Mouse (Mus musculus) stomach, embryonic 16.5 days (tissue): ENCODE data around the gene Wdr59. TPM values are rescaled to one million over a fixed set of nuclear protein-coding genes. Genes with fewer than 3 reads are reported as not detected.

Experiments
- ATAC-seq: fragments of 200-750 bp; cut with Nextera tagmentation; 2 replicates; pipeline ENCODE4 v1.8.0; 2017; ENCODE audit warnings: moderate number of reproducible peaks, moderate TSS enrichment; ENCODE audit not compliant: insufficient read depth, low FRiP score
- H3K27ac ChIP-seq: fragments of 300-500 bp; sonication (generic); 2 replicates; pipeline ENCODE4 v1.5.1; 2014; ENCODE audit warnings: low read length
- H3K27me3 ChIP-seq: fragments of 300-500 bp; sonication (generic); 2 replicates; pipeline ENCODE4 v1.6.1; 2014; ENCODE audit warnings: low read length, control low read depth, mixed read lengths; ENCODE audit not compliant: control insufficient read depth, insufficient read depth
- H3K36me3 ChIP-seq: fragments of 300-500 bp; sonication (generic); 2 replicates; pipeline ENCODE4 v1.6.1; 2014; ENCODE audit warnings: low read length; ENCODE audit not compliant: control insufficient read depth, insufficient read depth
- H3K4me1 ChIP-seq: fragments of 300-500 bp; sonication (generic); 2 replicates; pipeline ENCODE4 v1.6.1; 2014; ENCODE audit warnings: low read length, control low read depth, mixed read lengths; ENCODE audit not compliant: control insufficient read depth, insufficient read depth
- H3K4me2 ChIP-seq: fragments of 300-500 bp; sonication (generic); 2 replicates; pipeline ENCODE4 v1.6.1; 2014; ENCODE audit warnings: low read depth, low read length, mixed read lengths
- H3K4me3 ChIP-seq: fragments of 300-500 bp; sonication (generic); replicated peaks from 2 replicates; pipeline ENCODE4 v1.5.1; 2014; ENCODE audit warnings: mild to moderate bottlenecking, low read length
- H3K9ac ChIP-seq: fragments of 300-500 bp; sonication (generic); 2 replicates; pipeline ENCODE4 v1.6.1; 2014; ENCODE audit warnings: low read length
- H3K9me3 ChIP-seq: fragments of 300-500 bp; sonication (generic); replicated peaks from 2 replicates; pipeline ENCODE4 v1.6.1; 2016; ENCODE audit warnings: low read length, control low read depth; ENCODE audit not compliant: control insufficient read depth
- whole genome bisulfite sequencing: fragments of 180-500 bp; shearing (Covaris S2); extraction: QIAGEN DNeasy Blood & Tissue Kit; methylation state at CpG from one replicate; pipeline ENCODE4 v1.1.7; 2014; 5-methylcytosine and 5-hydroxymethylcytosine counted together
- polyA plus RNA-seq: library from polyadenylated mRNA; unstranded; fragments of >200 nt; fragmentation: Nextera tagmentation; extraction: Ambion mirVana; gene quantifications from 2 replicates; pipeline ENCODE4 v1.2.1, GENCODE M21; 2015

Gene Wdr59
- polyA plus RNA-seq, 1 experiment from 2014 or later, result 5.9 TPM

DNA sequence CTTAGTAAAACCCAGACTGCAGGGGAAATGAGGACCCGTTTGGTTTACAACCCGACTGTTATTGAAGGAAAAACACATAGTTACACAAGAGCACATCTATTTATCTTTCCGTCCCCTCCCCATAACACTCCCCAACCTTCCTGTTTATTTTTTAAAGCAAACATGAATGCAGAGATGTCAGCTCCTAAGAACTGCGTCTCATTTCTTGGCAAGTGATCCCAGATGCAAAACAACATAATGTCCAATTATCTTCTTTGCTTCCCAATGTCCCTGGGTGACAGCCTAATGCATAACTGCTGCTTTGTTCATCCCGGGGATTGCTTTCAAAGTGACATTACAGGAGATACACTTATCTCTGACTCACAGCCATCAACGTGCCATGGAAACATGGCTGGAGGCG lies 30.7 kb downstream of the Wdr59 start:
- 60% methylated on average over 7 of the region's 7 CpGs for WGBS
- no peak overlapping the region for H3K4me3 ChIP-seq

DNA sequence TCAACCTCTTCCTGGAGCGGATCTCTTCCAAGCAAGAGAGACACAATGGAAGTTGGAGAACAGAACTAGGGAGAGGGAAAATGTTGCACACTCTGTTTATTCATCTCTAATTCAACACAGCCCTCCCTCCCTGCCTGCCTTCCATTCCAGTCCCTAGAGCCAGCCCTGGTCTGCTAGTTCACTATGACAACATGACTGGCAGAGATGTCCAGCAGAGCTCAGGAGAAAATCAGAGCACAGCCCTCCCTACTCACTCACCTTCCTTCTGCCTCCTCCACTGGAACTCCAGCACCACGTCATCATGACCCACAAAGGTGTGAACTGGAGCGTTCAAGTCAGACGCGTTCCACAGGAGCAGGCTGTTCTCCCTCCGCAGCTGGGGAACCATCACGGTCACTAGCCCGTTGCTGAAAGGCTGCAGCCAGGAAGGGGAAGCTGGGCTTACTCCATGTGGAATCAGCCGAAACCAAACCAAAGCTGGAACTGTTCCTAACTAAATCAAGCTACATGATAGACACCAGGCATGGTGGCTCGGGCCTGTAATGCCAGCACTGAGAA lies 31.8 kb downstream of the Wdr59 start:
- Histone ChIP-seq H3K9ac (no peak overlapping the region), H3K4me2 (no peak overlapping the region), H3K4me1 (no peaks in the 10 kb centered on the region), H3K9me3 (no peaks in the 10 kb centered on the region), H3K27me3 (no peaks in the 10 kb centered on the region), H3K27ac (no peak overlapping the region), H3K36me3 (peaks cover 6% of the 10 kb centered on the region; the same call in 1 of the 2 replicates), H3K4me3 (no peak overlapping the region)
- no peak for ATAC-seq
- WGBS, result 89% methylated on average over 10 of the region's 10 CpGs

More for the DNA sequence above, 30.7 kb downstream of the Wdr59 start:
- ATAC-seq, result no peak
- H3K4me2 ChIP-seq, result no peak overlapping the region
- H3K9me3 ChIP-seq, result no peaks in the 10 kb centered on the region
- H3K36me3 ChIP-seq, result peaks cover 6% of the 10 kb centered on the region; the same call in 1 of the 2 replicates
- H3K4me1 ChIP-seq, result no peaks in the 10 kb centered on the region
- no peaks in the 10 kb centered on the region for H3K27me3 ChIP-seq
- no peak overlapping the region for H3K27ac ChIP-seq
- no peak overlapping the region for H3K9ac ChIP-seq

DNA sequence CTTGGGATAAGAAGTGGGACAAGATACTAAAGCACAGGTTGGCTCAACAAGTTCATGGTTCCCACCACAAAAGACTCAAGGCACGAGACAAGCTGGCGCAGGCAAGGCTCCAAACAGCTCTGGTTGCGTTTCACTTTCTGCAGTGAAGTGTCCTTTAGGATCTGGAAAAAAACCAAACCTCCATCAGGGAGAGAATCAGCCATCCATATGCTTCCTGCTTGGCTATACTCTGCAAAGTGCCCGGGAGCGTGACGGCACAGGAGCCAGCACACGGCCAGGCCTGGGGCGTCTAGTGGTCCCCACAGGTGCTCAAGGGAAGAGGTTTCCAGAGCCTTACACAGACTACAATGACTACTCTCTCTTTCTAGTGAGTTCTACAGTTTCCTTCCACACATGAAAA lies 41.2 kb downstream of the Wdr59 start:
- 91% methylated on average over 8 of the region's 8 CpGs for WGBS
- no peak overlapping the region for H3K9ac ChIP-seq
- H3K9me3 ChIP-seq, result no peaks in the 10 kb centered on the region
- ATAC-seq, result no peak
- H3K36me3 ChIP-seq, result peaks cover 22% of the 10 kb centered on the region
- H3K4me2 ChIP-seq, result no peak overlapping the region
- no peak overlapping the region for H3K27ac ChIP-seq
- no peaks in the 10 kb centered on the region for H3K27me3 ChIP-seq
- no peaks in the 10 kb centered on the region for H3K4me1 ChIP-seq
- H3K4me3 ChIP-seq, result no peak overlapping the region

DNA sequence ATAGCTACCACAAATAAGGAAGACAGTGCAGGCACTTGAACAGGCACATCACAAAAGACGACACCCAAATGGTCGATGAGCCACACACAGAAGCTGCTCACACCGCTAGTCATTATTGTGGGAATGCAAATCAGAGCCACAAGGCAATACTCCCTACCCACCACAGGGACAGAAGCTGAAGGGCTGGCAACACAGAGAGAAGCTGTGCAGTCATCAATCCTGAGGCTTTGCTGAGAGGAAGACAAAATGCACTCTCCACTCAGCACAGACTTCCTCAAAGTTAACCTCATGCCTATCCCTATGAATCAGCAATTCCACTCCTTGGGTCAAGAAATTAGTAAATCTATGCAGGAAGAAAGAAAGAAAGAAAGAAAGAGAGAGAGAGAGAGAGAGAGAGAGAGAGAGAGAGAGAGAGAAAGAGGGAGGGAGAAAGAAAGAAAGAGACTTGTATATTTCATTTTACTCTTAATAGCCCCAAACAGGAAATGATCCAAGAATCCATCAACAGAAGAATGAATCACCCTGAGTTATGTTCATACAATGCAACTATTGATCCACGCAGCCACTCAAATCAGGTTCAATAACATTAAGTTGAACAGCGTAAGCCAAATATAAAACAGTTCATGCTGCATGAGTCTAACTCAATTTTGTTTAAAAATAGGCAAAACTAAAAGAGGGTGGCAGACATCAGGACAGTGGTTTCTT lies 44.0 kb downstream of the Wdr59 start:
- no peak overlapping the region for H3K4me3 ChIP-seq
- no peaks in the 10 kb centered on the region for H3K4me1 ChIP-seq
- H3K9me3 ChIP-seq, result no peaks in the 10 kb centered on the region
- no peak for ATAC-seq
- H3K36me3 ChIP-seq, result peaks cover 22% of the 10 kb centered on the region
- no peaks in the 10 kb centered on the region for H3K27me3 ChIP-seq
- WGBS, result 87% methylated on average over 5 of the region's 5 CpGs
- H3K27ac ChIP-seq, result no peak overlapping the region
- no peak overlapping the region for H3K9ac ChIP-seq
- H3K4me2 ChIP-seq, result no peak overlapping the region

DNA sequence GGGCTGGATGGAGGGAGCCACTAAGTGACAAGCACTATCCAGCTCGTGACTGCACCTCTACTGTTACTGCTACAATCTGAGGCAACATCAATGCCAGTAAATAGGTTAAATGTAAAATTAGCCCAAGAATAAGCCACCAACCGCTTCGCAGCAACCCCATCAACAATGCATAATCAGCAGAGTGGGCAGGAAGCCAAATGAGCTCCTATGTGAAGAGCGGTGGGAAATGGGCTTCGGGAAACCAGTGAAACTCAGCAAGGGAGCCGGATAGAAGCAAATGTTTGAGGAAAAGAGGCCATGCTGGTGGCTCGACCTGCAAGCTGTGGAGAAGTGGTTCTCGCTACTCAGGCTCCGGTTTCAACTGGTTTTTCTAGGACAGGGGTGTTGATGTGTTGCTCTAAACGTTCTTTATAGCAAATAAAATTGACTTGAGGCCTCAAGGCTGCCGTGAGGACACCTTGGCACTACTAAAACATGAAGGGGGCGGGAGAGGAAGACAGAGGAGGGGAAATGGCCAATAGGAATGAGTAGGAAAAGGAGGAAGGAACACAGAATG lies 50.3 kb downstream of the Wdr59 start:
- Histone ChIP-seq H3K9ac (no peak overlapping the region), H3K27me3 (no peaks in the 10 kb centered on the region), H3K4me3 (no peak overlapping the region), H3K4me1 (peaks cover 7% of the 10 kb centered on the region; the same call in 1 of the 2 replicates), H3K36me3 (no peaks in the 10 kb centered on the region), H3K4me2 (no peak overlapping the region), H3K27ac (no peak overlapping the region), H3K9me3 (no peaks in the 10 kb centered on the region)
- WGBS, result 78% methylated on average over 12 of the region's 12 CpGs
- no peak for ATAC-seq

DNA sequence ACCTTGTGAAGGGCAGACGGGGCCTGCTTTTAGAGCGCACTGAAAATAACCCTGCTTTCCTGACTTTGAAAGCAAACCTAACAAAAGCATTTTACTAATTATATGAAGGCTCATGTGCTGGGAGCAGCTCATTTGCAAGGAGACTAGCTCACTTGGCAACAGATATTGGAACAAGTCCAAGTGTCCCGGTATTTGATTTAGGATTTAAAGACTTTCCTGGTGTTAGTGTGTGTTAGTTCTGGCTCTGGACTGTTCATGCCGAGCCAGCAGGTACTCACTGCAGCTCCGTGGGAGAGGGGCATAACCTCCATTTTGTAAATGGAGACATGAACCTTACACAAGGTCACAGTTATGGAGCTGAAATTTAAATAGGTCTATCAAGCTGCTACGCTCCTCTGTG lies 52.9 kb downstream of the Wdr59 start:
- Histone ChIP-seq H3K4me2 (no peak overlapping the region), H3K27me3 (no peaks in the 10 kb centered on the region), H3K4me1 (peaks cover 7% of the 10 kb centered on the region; the same call in 1 of the 2 replicates), H3K36me3 (no peaks in the 10 kb centered on the region), H3K4me3 (no peak overlapping the region), H3K9me3 (no peaks in the 10 kb centered on the region), H3K27ac (no peak overlapping the region), H3K9ac (no peak overlapping the region)
- ATAC-seq, result 0 out of 2 replicates have a peak, but pooled peaks have one; percentile 40
- 40% methylated on average over 6 of the region's 6 CpGs for WGBS

DNA sequence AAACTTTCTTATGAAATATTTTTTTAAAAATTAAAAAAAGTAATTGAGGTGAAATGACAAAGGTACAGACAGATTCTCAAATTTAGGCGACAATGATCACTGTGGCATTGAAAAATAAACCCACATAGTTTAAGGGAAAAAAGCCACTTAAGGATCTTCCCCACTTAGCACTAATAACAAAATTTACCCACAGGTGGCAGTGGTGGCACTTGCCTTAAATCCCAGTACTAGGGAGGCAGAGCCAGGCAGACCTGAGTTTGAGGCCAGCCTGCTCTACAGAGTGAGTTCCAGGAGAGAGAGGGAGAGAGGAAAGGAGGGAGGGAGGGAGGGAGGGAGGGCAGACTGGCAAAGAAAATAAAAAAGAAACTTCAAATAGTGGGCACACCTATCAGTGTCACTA lies 56.6 kb downstream of the Wdr59 start:
- Histone ChIP-seq H3K36me3 (no peaks in the 10 kb centered on the region), H3K27me3 (no peaks in the 10 kb centered on the region), H3K9ac (no peak overlapping the region), H3K9me3 (no peaks in the 10 kb centered on the region), H3K4me2 (no peak overlapping the region), H3K27ac (no peak overlapping the region), H3K4me1 (peaks cover 7% of the 10 kb centered on the region; the same call in 1 of the 2 replicates), H3K4me3 (no peak overlapping the region)
- no peak for ATAC-seq
- 91% methylated on average over 1 of the region's 1 CpGs for WGBS

DNA sequence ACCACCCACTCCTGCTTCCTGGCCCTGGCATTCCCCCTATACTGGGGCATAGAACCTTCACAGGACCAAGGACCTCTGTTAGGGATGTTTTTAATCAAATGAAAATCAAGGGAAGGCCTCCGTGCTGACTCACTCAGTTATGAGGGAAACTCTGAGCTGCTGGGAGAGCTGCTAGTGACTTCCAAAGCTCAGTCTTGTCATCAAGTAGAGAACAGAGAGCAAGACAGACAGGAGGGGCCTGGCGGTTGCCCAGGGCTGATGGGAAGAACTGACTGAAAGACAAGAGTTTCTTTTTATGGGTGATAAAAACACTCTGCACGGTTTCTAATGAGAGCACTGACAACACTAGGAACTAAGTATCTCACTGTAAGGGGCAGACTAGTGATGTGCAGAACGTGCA lies 57.4 kb downstream of the Wdr59 start:
- H3K4me2 ChIP-seq, result no peak overlapping the region
- WGBS, result 86% methylated on average over 4 of the region's 4 CpGs

DNA sequence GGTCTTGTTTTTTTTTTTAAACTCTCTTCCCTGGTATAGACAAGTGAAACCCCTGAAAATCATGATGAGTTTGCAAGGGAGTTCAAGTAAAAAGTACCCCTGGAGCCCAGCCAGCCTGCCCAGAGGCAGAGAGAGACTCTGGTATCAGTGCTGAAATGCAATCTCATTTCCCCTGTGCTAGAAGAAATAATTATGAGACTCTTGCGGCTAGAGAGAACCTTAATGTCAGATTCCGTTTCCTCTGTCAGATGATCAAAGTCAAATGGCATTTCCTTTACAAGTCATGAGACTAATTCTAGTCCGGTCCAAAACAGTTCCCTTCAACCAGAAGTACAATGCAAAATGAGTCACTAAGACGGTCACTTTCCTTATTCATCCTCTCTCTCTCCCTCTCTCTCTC lies 72.2 kb downstream of the Wdr59 start:
- H3K9ac ChIP-seq, result no peak overlapping the region
- H3K4me2 ChIP-seq, result no peak overlapping the region
- H3K4me1 ChIP-seq, result no peaks in the 10 kb centered on the region
- ATAC-seq, result no peak
- no peak overlapping the region for H3K4me3 ChIP-seq
- 56% methylated on average over 4 of the region's 4 CpGs for WGBS
- no peak overlapping the region for H3K27ac ChIP-seq
- H3K9me3 ChIP-seq, result no peaks in the 10 kb centered on the region
- no peaks in the 10 kb centered on the region for H3K36me3 ChIP-seq
- H3K27me3 ChIP-seq, result no peaks in the 10 kb centered on the region

More for the DNA sequence above, 57.4 kb downstream of the Wdr59 start:
- Histone ChIP-seq H3K9me3 (no peaks in the 10 kb centered on the region), H3K27me3 (no peaks in the 10 kb centered on the region), H3K9ac (no peak overlapping the region), H3K4me1 (peaks cover 6% of the 10 kb centered on the region; the same call in 1 of the 2 replicates), H3K4me3 (no peak overlapping the region), H3K27ac (no peak overlapping the region), H3K36me3 (no peaks in the 10 kb centered on the region)
- ATAC-seq, result no peak
